Comparison of ENCODE assay signal across 1 mouse cellular context in genomic region chr4:138447387-138447786, GRCm38 (mm10).
TF ChIP-seq lines count a peak whose summit lies in the region.

No protein-coding gene starts in this region.

TF ChIP-seq in MEL, 35 proteins besides CTCF, POLR2A, EP300 and RAD21 (continued from another document):
- TF ChIP-seq MEF2A (IDR thresholded peaks at IDR 0.05; ENCODE audit: extremely low read depth, insufficient replicate concordance, low read depth, low read length, poor library complexity, severe bottlenecking): no peak
- TF ChIP-seq NRF1 (IDR thresholded peaks at IDR 0.05; ENCODE audit: insufficient read depth, low read depth, low read length, poor library complexity, severe bottlenecking): no peak
- no peak for TF ChIP-seq MYC (IDR thresholded peaks at IDR 0.05; ENCODE audit: low read depth, low read length)
- TF ChIP-seq MAZ (IDR thresholded peaks at IDR 0.05; ENCODE audit: low read depth, low read length): no peak
- no peak for TF ChIP-seq ZNF384 (IDR thresholded peaks at IDR 0.05; ENCODE audit: low read depth, low read length)
- TF ChIP-seq HCFC1 (IDR thresholded peaks at IDR 0.05; ENCODE audit: low read depth, low read length): peak; percentile 65
- TF ChIP-seq TBP (IDR thresholded peaks at IDR 0.05; ENCODE audit: low read depth, low read length): no peak
- no peak for TF ChIP-seq ZKSCAN1 (IDR thresholded peaks at IDR 0.05; ENCODE audit: low read depth, low read length)
- TF ChIP-seq ETS1 (IDR thresholded peaks at IDR 0.05; ENCODE audit: low read depth, low read length): no peak
- no peak for TF ChIP-seq POLR2AphosphoS2 (IDR thresholded peaks at IDR 0.05; ENCODE audit: low read length)
- no peak for TF ChIP-seq GATA1 (IDR thresholded peaks at IDR 0.05; ENCODE audit: low read depth, low read length)
- peak; percentile 27; the same call in 1 of the 2 replicates for TF ChIP-seq MYB (IDR thresholded peaks at IDR 0.05; ENCODE audit: low read depth, low read length)
- no peak for TF ChIP-seq CHD1 (IDR thresholded peaks at IDR 0.05; ENCODE audit: low read depth, low read length)
- no peak for TF ChIP-seq UBTF (IDR thresholded peaks at IDR 0.05; ENCODE audit: borderline replicate concordance, insufficient read depth, low read depth, low read length)
- no peak for TF ChIP-seq TCF12 (IDR thresholded peaks at IDR 0.05; ENCODE audit: low read depth, low read length)
- peak; percentile 71; the same call in 1 of the 2 replicates for TF ChIP-seq SIN3A (IDR thresholded peaks at IDR 0.05; ENCODE audit: low read length)
- no peak for TF ChIP-seq MAFK (IDR thresholded peaks at IDR 0.05; ENCODE audit: borderline replicate concordance, low read depth, low read length)
- no peak for TF ChIP-seq ZMIZ1 (IDR thresholded peaks at IDR 0.05; ENCODE audit: low read depth, low read length)
- no peak for TF ChIP-seq USF2 (IDR thresholded peaks at IDR 0.05; ENCODE audit: borderline replicate concordance in 1 of 2, insufficient read depth in 1 of 2, low read depth in 1 of 2, low read length in 2 of 2)
- TF ChIP-seq E2F4 (IDR thresholded peaks at IDR 0.05; ENCODE audit: borderline replicate concordance, low read depth, low read length): no peak
- TF ChIP-seq KAT2A (conservative IDR thresholded peaks at IDR 0.05; ENCODE audit: low read depth, low read length): no peak
